Mouse (Mus musculus) forebrain, embryonic 14.5 days (tissue): Measurements from ENCODE around the gene Tlx1. TPM values are rescaled to one million over a fixed set of nuclear protein-coding genes. Genes with fewer than 3 reads are reported as not detected.

Experiments
- ATAC-seq: fragments of 200-750 bp; cut with Nextera tagmentation; 2 replicates; pipeline ENCODE4 v1.8.0; 2017; ENCODE audit warnings: mild to moderate bottlenecking, moderate library complexity
- DNase-seq: peaks from one replicate; pipeline ENCODE4 v3.0.0-alpha.2; 2015; ENCODE audit warnings: low spot score
- H3K27ac ChIP-seq: fragments of 300-500 bp; sonication (generic); 2 replicates; pipeline ENCODE4 v1.5.1; 2014; ENCODE audit warnings: low read depth, mild to moderate bottlenecking, control low read depth, low read length, moderate library complexity
- H3K27me3 ChIP-seq: fragments of 300-500 bp; sonication (generic); replicated peaks from 2 replicates; pipeline ENCODE4 v1.6.1; 2014; ENCODE audit warnings: low read length, control low read depth, mixed read lengths; ENCODE audit not compliant: control insufficient read depth, insufficient read depth
- H3K36me3 ChIP-seq: fragments of 300-500 bp; sonication (generic); 2 replicates; pipeline ENCODE4 v1.6.1; 2014; ENCODE audit warnings: low read length, control low read depth; ENCODE audit not compliant: control insufficient read depth, insufficient read depth
- H3K4me1 ChIP-seq: fragments of 300-500 bp; sonication (generic); 2 replicates; pipeline ENCODE4 v1.6.1; 2014; ENCODE audit warnings: antibody characterized with exemption, low read length, control low read depth; ENCODE audit not compliant: control insufficient read depth, insufficient read depth
- H3K4me2 ChIP-seq: fragments of 300-500 bp; sonication (generic); 2 replicates; pipeline ENCODE4 v1.6.1; 2014; ENCODE audit warnings: mild to moderate bottlenecking, control low read depth, low read length
- H3K4me3 ChIP-seq: fragments of 300-500 bp; sonication (generic); 2 replicates; pipeline ENCODE4 v1.5.1; 2014; ENCODE audit warnings: low read depth, low read length, control low read depth
- H3K9ac ChIP-seq: fragments of 300-500 bp; sonication (generic); 2 replicates; pipeline ENCODE4 v1.6.1; 2014; ENCODE audit warnings: mild to moderate bottlenecking, low read length, control low read depth, moderate library complexity
- H3K9me3 ChIP-seq: fragments of 300-500 bp; sonication (generic); replicated peaks from 2 replicates; pipeline ENCODE4 v1.6.1; 2016; ENCODE audit warnings: low read length, control low read depth, mixed read lengths; ENCODE audit not compliant: control insufficient read depth
- WGBS: fragments of 180-500 bp; shearing (Covaris S2); extraction: QIAGEN DNeasy Blood & Tissue Kit; methylation state at CpG from one replicate; pipeline ENCODE4 v1.1.7; 2014; 5-methylcytosine and 5-hydroxymethylcytosine counted together
- polyA plus RNA-seq: library from polyadenylated mRNA; unstranded; fragments of >200 nt; fragmentation: Nextera tagmentation; extraction: Ambion mirVana; gene quantifications from 2 replicates; pipeline ENCODE4 v1.2.1, GENCODE M21; 2014

Gene Tlx1
- polyA plus RNA-seq, 1 experiment from 2014 or later, result not detected

DNA sequence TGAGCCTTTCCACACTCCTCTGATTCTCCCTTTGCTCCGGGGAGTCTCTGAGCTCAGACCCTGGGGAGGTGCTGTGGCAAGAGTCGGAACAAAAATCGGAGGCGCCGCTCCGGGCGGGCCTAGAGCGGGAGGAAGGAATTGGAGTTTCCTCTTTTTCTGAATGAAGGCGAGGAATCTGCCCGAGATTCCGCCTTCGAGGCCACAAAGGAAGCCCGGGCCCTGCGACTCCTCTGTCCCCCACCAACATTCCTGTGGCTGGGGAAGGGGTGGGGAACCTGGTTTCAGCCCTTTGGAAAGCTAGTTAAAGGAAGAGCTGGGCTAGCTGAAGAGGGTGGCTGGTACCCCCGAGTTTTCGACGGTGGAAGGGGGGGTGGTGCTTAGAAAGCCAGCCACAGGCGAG lies 4.0 kb downstream of the Tlx1 start:
- ATAC-seq, result no peak
- Histone ChIP-seq H3K4me3 (no peak overlapping the region), H3K4me1 (peaks cover 3% of the 10 kb centered on the region; the same call in 1 of the 2 replicates), H3K4me2 (no peak overlapping the region), H3K9ac (no peak overlapping the region), H3K9me3 (no peaks in the 10 kb centered on the region), H3K27me3 (peaks cover 98% of the 10 kb centered on the region), H3K36me3 (no peaks in the 10 kb centered on the region), H3K27ac (no peak overlapping the region)
- WGBS, result under 1% methylated on average over 18 of the region's 18 CpGs
- no peak for DNase-seq

DNA sequence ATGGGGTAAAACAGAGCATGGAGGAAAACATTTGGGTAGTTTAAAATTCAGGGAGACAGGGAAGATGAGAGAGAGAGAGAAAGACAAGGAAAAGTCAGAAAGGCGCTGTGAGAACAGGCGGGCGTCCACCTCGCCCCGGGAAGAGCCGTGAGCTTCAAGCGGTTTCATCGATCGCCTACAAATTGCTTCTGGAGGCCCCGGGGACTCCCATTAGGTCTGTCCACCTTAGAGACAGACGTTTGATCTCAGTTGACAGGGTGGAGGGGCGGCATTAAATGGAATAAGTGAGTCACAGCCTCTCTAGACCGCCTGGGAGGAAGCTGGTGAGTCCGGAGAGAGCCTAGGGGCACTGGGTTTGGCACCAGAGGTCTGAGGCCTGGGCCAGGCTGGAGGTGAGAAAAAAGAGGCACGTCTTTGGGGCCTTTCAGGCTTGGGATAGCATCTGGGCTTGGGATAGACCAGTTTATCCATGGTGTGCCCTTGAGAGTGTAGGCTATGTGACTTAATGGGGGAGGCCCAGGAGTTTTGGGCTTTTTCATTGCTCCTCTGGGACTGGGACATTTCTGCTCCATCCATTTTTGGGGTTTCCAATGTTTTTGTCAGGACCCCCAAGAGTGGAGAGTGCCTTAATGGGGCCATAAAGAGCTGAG lies 4.8 kb downstream of the Tlx1 start:
- H3K9ac ChIP-seq, result no peak overlapping the region
- no peak for DNase-seq
- no peak overlapping the region for H3K4me3 ChIP-seq
- H3K36me3 ChIP-seq, result no peaks in the 10 kb centered on the region
- H3K27me3 ChIP-seq, result peaks cover 98% of the 10 kb centered on the region
- H3K4me2 ChIP-seq, result no peak overlapping the region
- WGBS, result 0% methylated on average over 15 of the region's 15 CpGs
- no peaks in the 10 kb centered on the region for H3K9me3 ChIP-seq
- H3K4me1 ChIP-seq, result peaks cover 3% of the 10 kb centered on the region; the same call in 1 of the 2 replicates
- H3K27ac ChIP-seq, result no peak overlapping the region
- ATAC-seq, result no peak

DNA sequence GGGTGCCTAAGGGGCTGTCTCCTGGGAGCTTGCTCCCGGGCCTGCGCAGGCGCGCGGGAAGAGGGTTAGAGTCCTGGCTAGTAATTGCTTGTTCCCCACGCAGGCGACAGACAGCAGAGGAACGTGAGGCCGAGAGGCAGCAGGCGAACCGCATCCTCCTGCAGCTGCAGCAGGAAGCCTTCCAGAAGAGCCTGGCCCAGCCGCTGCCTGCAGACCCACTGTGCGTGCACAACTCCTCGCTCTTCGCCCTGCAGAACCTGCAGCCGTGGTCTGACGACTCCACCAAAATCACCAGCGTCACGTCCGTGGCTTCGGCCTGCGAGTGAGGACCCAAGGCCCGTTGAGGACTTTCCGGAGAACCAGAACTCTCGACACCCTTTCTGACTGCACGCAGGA lies 5.3 kb downstream of the Tlx1 start:
- ATAC-seq (no peak), DNase-seq (no peak)
- H3K9ac ChIP-seq, result no peak overlapping the region
- peaks cover 98% of the 10 kb centered on the region for H3K27me3 ChIP-seq
- H3K4me3 ChIP-seq, result no peak overlapping the region
- H3K4me1 ChIP-seq, result peaks cover under 1% of the 10 kb centered on the region; the same call in 1 of the 2 replicates
- no peak overlapping the region for H3K4me2 ChIP-seq
- H3K27ac ChIP-seq, result no peak overlapping the region
- 2% methylated on average over 26 of the region's 26 CpGs for WGBS
- H3K36me3 ChIP-seq, result no peaks in the 10 kb centered on the region
- H3K9me3 ChIP-seq, result no peaks in the 10 kb centered on the region

DNA sequence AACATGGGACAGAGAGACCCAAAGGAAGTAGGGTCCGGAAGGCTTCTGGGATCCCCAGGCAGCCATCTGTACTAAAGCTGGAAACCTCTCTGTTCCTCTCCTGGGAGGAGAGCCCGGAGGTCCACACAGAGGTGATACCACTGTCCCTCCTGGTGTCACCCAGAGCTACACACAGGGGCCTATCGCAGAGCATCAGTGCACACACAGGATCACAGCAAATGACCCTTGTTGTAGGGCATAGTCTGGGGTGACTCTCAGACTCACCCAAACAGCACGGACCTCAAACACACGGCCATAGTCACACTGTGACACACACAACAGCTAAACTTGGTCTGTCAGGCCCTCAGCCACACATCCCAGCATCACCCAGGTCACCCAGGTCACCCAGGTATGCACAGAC lies 5.9 kb downstream of the Tlx1 start:
- ATAC-seq, result no peak
- no peak overlapping the region for H3K9ac ChIP-seq
- no peak for DNase-seq
- H3K4me3 ChIP-seq, result no peak overlapping the region
- no peaks in the 10 kb centered on the region for H3K9me3 ChIP-seq
- no peak overlapping the region for H3K27ac ChIP-seq
- H3K4me1 ChIP-seq, result no peaks in the 10 kb centered on the region
- peaks cover 98% of the 10 kb centered on the region for H3K27me3 ChIP-seq
- H3K4me2 ChIP-seq, result no peak overlapping the region
- under 1% methylated on average over 5 of the region's 5 CpGs for WGBS
- H3K36me3 ChIP-seq, result no peaks in the 10 kb centered on the region

DNA sequence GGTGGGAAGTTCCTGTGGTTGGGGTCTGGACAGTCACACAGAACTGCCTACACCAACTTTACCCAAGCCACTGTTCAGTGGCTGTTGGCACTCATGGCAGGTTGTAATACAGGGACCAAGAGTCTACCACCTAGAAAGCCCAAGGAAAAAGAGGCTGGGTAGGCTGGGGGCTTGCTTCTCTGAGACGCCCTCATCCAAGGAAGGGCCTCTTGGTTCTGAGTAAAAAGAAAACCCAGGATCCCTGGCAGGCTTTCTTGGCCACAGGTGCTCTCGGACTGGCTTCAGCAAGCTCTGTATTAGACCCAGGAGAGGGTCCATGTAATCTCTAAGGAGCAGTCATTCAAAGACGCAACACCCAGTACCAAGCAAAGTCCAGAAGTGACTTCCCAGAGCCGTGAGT lies 7.7 kb downstream of the Tlx1 start:
- Histone ChIP-seq H3K4me3 (no peak overlapping the region), H3K27ac (no peak overlapping the region), H3K4me1 (no peaks in the 10 kb centered on the region), H3K9ac (no peak overlapping the region), H3K4me2 (no peak overlapping the region), H3K27me3 (peaks cover 97% of the 10 kb centered on the region), H3K9me3 (no peaks in the 10 kb centered on the region), H3K36me3 (no peaks in the 10 kb centered on the region)
- no peak for ATAC-seq
- 3% methylated on average over 4 of the region's 4 CpGs for WGBS
- no peak for DNase-seq

DNA sequence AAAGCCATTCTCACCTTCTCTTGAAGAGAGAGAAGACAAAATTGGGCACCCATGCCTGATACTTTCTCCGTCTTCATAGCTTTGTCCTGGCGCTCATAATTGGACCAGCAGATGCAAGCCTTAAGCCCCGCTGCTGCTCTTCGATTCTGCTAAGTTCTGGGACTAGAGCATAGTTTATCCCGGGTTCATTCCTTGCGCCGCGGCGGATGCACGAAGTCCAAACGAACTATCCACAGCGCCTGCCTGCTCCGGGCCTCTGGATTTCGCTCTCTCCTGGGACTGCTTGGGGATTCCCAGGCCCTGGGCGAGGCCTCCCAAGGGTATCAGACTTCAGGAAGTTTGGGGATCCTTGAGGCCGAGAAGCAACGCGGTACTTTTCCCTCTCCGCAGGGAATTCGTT lies 8.4 kb downstream of the Tlx1 start:
- no peak overlapping the region for H3K4me3 ChIP-seq
- under 1% methylated on average over 20 of the region's 20 CpGs for WGBS
- no peak overlapping the region for H3K4me2 ChIP-seq
- H3K4me1 ChIP-seq, result no peaks in the 10 kb centered on the region
- ATAC-seq, result no peak
- H3K9ac ChIP-seq, result no peak overlapping the region
- no peak for DNase-seq
- H3K36me3 ChIP-seq, result no peaks in the 10 kb centered on the region
- peaks cover 98% of the 10 kb centered on the region for H3K27me3 ChIP-seq
- H3K27ac ChIP-seq, result no peak overlapping the region
- no peaks in the 10 kb centered on the region for H3K9me3 ChIP-seq

DNA sequence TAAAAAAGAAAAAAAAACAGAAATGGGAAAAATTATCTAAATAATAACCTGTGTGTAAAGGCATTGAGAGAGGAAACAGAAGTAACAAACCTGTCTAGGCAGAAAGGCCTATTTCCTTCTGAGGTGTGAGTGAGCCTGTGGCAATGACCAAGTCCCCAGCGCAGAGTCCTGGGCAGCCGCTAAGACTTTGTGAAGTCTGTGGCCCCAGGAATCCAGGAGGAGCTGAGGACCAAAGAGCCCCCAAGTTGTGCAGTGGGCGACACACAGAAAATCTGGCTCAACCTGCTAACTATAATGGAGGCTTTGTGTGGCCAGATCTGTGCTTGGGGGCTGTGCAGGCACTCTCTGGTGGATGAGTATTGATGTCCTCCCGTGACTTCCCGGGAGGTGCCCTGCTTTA lies 9.0 kb downstream of the Tlx1 start:
- Histone ChIP-seq H3K27me3 (peaks cover 98% of the 10 kb centered on the region), H3K27ac (no peak overlapping the region), H3K9ac (no peak overlapping the region), H3K36me3 (no peaks in the 10 kb centered on the region), H3K4me3 (no peak overlapping the region), H3K4me1 (no peaks in the 10 kb centered on the region), H3K4me2 (no peak overlapping the region), H3K9me3 (no peaks in the 10 kb centered on the region)
- DNase-seq (no peak), ATAC-seq (no peak)
- 0% methylated on average over 5 of the region's 5 CpGs for WGBS

DNA sequence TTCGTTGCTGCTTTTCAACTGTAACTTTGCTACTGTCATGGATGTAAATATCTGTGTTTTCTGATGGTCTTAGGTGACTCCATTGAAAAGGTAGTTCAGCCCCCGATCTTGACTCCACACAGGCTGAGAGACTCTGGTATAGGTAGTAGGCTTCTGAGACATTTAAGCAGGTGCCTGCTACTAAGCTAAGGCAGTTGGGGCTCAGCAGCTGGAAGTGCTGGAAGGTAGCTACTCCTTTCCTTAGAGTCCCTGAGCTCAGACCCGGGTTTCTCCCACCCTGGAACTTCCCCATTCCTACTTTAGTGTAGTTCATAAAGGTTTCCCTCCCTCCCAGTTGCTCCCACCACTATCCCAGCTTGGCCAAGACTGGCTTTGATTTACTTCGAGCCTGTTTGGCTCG lies 9.5 kb downstream of the Tlx1 start:
- H3K27me3 ChIP-seq, result peaks cover 99% of the 10 kb centered on the region
- no peak overlapping the region for H3K9ac ChIP-seq
- WGBS, result under 1% methylated on average over 5 of the region's 5 CpGs
- ATAC-seq, result no peak
- no peak for DNase-seq
- H3K27ac ChIP-seq, result no peak overlapping the region
- H3K36me3 ChIP-seq, result no peaks in the 10 kb centered on the region
- no peak overlapping the region for H3K4me2 ChIP-seq
- H3K4me1 ChIP-seq, result no peaks in the 10 kb centered on the region
- H3K9me3 ChIP-seq, result no peaks in the 10 kb centered on the region
- H3K4me3 ChIP-seq, result no peak overlapping the region

DNA sequence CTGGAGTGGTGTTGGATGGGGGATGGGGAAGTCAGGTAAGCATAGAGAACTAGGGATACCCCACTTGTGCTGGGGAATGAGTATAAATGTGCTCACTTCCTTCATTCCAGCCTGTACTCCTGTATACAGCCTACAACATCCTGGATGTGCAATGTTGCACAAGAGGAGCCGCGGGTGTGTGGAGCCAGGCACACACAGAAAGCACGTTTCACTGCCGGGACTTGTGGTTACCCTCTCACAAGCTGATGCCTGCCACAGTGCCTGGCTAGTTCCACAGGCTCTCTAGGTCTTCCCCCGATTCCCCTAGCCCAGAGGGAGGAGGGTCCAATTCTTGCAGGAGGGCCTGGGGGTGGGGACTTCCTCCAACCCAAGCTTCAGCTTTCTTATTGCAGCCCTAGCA lies 10.0 kb downstream of the Tlx1 start:
- no peaks in the 10 kb centered on the region for H3K9me3 ChIP-seq
- DNase-seq, result no peak
- H3K36me3 ChIP-seq, result no peaks in the 10 kb centered on the region
- H3K4me2 ChIP-seq, result no peak overlapping the region
- H3K9ac ChIP-seq, result no peak overlapping the region
- H3K27ac ChIP-seq, result no peak overlapping the region
- WGBS, result 0% methylated on average over 5 of the region's 5 CpGs
- no peak for ATAC-seq
- H3K27me3 ChIP-seq, result peaks cover 99% of the 10 kb centered on the region
- H3K4me3 ChIP-seq, result no peak overlapping the region
- H3K4me1 ChIP-seq, result no peaks in the 10 kb centered on the region
